Mouse (Mus musculus): ENCODE data around the gene Nubp1.

DNA sequence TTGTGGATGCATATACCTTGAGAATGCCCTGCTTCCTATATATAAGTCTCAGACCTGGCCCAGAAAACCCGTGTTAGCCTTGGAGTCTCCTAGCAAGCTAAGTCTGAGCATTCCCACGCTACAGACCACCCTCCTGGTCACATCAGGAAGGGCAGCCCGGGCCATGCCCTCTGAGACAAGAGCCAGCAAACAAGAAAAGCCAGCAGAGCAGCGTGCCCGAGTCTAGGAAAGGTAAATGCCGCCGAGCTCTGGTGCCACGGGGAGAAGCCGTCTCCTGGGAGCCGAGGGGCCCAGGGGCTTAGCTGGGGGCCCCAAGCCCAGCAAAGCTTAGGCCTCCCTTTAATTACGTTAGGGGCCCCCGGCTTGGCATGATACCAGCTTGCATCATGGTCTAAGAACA lies 26.5 kb upstream of the Nubp1 start:
- TF ChIP-seq CTCF (IDR thresholded peaks at IDR 0.05; ENCODE audit: insufficient read depth, low read depth, low read length) (no peak), POLR2A (IDR thresholded peaks at IDR 0.05; ENCODE audit: insufficient read depth, low read depth, low read length) (no peak)
